Comparison of ENCODE assay signal across 14 mouse cellular contexts in the genomic region with DNA sequence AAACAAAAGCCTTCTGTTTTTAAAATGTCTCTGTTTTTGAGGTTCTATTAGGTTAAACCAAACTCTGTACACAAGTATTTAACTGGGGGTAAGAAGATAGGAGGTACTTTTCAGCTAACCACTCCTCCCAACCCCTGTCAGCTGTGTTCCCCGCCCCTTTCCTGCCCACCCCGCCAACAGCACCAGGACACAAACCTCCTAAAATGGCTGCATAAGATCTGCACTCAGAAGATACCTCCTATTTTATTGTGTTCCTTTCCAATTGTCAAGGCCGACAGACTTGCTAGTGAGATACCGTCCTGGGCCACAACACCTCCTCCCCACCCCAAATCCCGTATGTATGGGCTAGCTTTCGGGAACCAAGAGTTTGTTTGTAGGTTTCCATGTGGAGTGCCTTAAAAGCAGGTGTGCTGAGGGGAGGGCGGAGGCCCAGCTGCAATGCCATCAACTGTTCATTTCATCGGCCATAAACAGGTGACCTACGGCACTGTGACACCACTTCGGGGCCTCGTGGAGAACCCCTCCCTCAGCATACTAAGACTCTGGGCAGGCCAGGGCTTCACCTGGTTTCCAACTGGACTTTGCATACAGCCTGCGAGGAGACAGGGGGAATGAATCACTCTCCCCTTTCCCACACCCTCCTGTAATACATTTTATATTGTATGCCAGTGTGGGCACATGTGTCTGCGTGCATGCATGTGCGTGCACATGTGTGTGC. TPM values are rescaled to one million over a fixed set of nuclear protein-coding genes. Genes with fewer than 3 reads are reported as not detected.
DNase-seq lines count a peak whose midpoint lies in the region; ATAC-seq and TF ChIP-seq lines count a peak whose summit lies in the region.
"Had no signal": no experiment of that assay in that cellular context is flagged by ENCODE, and none has a peak within 500 bp of the region (broad histone marks: within the 10 kb centered on the region; RNA-seq: fewer than 3 reads in every experiment).

No protein-coding gene starts in this region.

- H3K4me2 ChIP-seq in heart, embryonic 12.5 days = peak overlapping the region; percentile 23; the same call in 1 of the 2 replicates
- H3K4me2 ChIP-seq in liver, embryonic 13.5 days = no peak overlapping the region
- H3K4me2 ChIP-seq in liver, postnatal 0 days (ENCODE audit: low read depth, low read length) = no peak overlapping the region
- H3K4me2 ChIP-seq: liver, embryonic 15.5 days had no signal

- no peaks in the 10 kb centered on the region; the same call in 1 of the 2 replicates for H3K36me3 ChIP-seq in heart, embryonic 12.5 days
- no peaks in the 10 kb centered on the region for H3K36me3 ChIP-seq in heart, adult 2 months (ENCODE audit: control insufficient read depth, insufficient read depth, low read length)
- peaks cover 23% of the 10 kb centered on the region for H3K36me3 ChIP-seq in liver, embryonic 13.5 days
- no peaks in the 10 kb centered on the region for H3K36me3 ChIP-seq in liver, postnatal 0 days (replicated peaks; ENCODE audit: insufficient read depth, low read length)
- H3K36me3 ChIP-seq in small intestine, adult 2 months (ENCODE audit: control insufficient read depth, insufficient read depth, low read length) = peaks cover 47% of the 10 kb centered on the region

- no peaks in the 10 kb centered on the region for H3K9me3 ChIP-seq in heart, embryonic 12.5 days (replicated peaks)
- H3K9me3 ChIP-seq in liver, embryonic 13.5 days (replicated peaks) = no peaks in the 10 kb centered on the region
- no peaks in the 10 kb centered on the region for H3K9me3 ChIP-seq in liver, postnatal 0 days (ENCODE audit: low read length)
- H3K9me3 ChIP-seq: liver, embryonic 15.5 days had no signal

- no peak for TF ChIP-seq CTCF in heart, adult 2 months (IDR thresholded peaks at IDR 0.05)
- TF ChIP-seq CTCF in liver, postnatal 0 days (IDR thresholded peaks at IDR 0.05; ENCODE audit: low read depth) = no peak
- no peak for TF ChIP-seq CTCF in small intestine, adult 2 months (IDR thresholded peaks at IDR 0.05; ENCODE audit: extremely low read depth, insufficient read length, insufficient replicate concordance, low read depth, low read length)

- no peaks in the 10 kb centered on the region for H3K27me3 ChIP-seq in heart, embryonic 12.5 days (replicated peaks)
- no peaks in the 10 kb centered on the region for H3K27me3 ChIP-seq in heart, adult 2 months (ENCODE audit: control insufficient read depth, insufficient read depth, low read length)
- no peaks in the 10 kb centered on the region for H3K27me3 ChIP-seq in liver, embryonic 13.5 days
- no peaks in the 10 kb centered on the region for H3K27me3 ChIP-seq in liver, postnatal 0 days (ENCODE audit: insufficient read depth, low read length)
- no peaks in the 10 kb centered on the region for H3K27me3 ChIP-seq in small intestine, adult 2 months (ENCODE audit: control insufficient read depth, insufficient read depth, low read length)
- H3K27me3 ChIP-seq: liver, embryonic 15.5 days had no signal

- peak overlapping the region; percentile 16; the same call in 1 of the 2 replicates for H3K9ac ChIP-seq in heart, embryonic 12.5 days
- H3K9ac ChIP-seq in heart, adult 2 months (ENCODE audit: low read depth, low read length) = no peak overlapping the region
- H3K9ac ChIP-seq in liver, embryonic 13.5 days = no peak overlapping the region
- no peak overlapping the region for H3K9ac ChIP-seq in liver, postnatal 0 days (replicated peaks)
- H3K9ac ChIP-seq: liver, embryonic 15.5 days had no signal

- no peak overlapping the region for H3K4me3 ChIP-seq in heart, embryonic 12.5 days
- no peak overlapping the region for H3K4me3 ChIP-seq in heart, adult 2 months
- H3K4me3 ChIP-seq in liver, embryonic 13.5 days (replicated peaks) = no peak overlapping the region
- H3K4me3 ChIP-seq in liver, postnatal 0 days (ENCODE audit: low read depth, low read length) = no peak overlapping the region
- H3K4me3 ChIP-seq in small intestine, adult 2 months (ENCODE audit: low read depth, low read length) = peak overlapping the region; percentile 20; the same call in 1 of the 2 replicates
- H3K4me3 ChIP-seq: liver, embryonic 15.5 days had no signal

- H3K4me1 ChIP-seq in heart, embryonic 12.5 days (replicated peaks) = peaks cover 70% of the 10 kb centered on the region
- H3K4me1 ChIP-seq in heart, adult 2 months (ENCODE audit: control insufficient read depth, insufficient read depth, low read length) = peaks cover 9% of the 10 kb centered on the region; the same call in 1 of the 2 replicates
- peaks cover 76% of the 10 kb centered on the region for H3K4me1 ChIP-seq in liver, embryonic 13.5 days (replicated peaks)
- peaks cover 6% of the 10 kb centered on the region for H3K4me1 ChIP-seq in liver, postnatal 0 days (ENCODE audit: insufficient read depth)
- H3K4me1 ChIP-seq in small intestine, adult 2 months (ENCODE audit: control insufficient read depth, insufficient read depth, insufficient read length, low read length) = peaks cover 45% of the 10 kb centered on the region

- no peak for TF ChIP-seq EP300 in heart, adult 2 months (IDR thresholded peaks at IDR 0.05; ENCODE audit: insufficient read depth, low read depth, low read length)
- no peak for TF ChIP-seq EP300 in liver, postnatal 0 days (IDR thresholded peaks at IDR 0.05; ENCODE audit: low read depth)

- H3K79me2 ChIP-seq in heart, adult 2 months (replicated peaks; ENCODE audit: control insufficient read depth, insufficient read depth, low read length) = peaks cover 4% of the 10 kb centered on the region; the same call in 1 of the 2 replicates

- WGBS in heart, embryonic 12.5 days = 81% methylated on average over 14 of the region's 14 CpGs
- WGBS in heart, adult 2 months = 79% methylated on average over 14 of the region's 14 CpGs
- 61% methylated on average over 14 of the region's 14 CpGs for WGBS in liver, embryonic 13.5 days (ENCODE audit: insufficient replicate concordance)
- 69% methylated on average over 14 of the region's 14 CpGs for WGBS in liver, postnatal 0 days (ENCODE audit: insufficient replicate concordance)
- 29% methylated on average over 14 of the region's 14 CpGs for WGBS in small intestine, adult 2 months

- DNase-seq in heart, adult 2 months = no peak
- peak; percentile 40 for DNase-seq in liver, embryonic 13.5 days
- no peak for DNase-seq in liver, postnatal 0 days
- peak; percentile 35 for DNase-seq in R1 (ENCODE audit: low read depth, low spot score)
- no peak for DNase-seq in left cerebral cortex, postnatal 36 days (ENCODE audit: low spot score in 2 of 2)
- no peak for DNase-seq in left cerebral cortex, adult 11 months (ENCODE audit: low spot score)
- DNase-seq: adrenal gland, adult 8-10 months; cerebellum, postnatal 14 days; heart, adult 18-20 months; right cerebral cortex, postnatal 25 days had no signal

- intact Hi-C loops in heart, adult 2 months (cut with DNase I) = no loop called here
- intact Hi-C loops in left cerebral cortex, postnatal 36 days (cut with DNase I) = no loop called here

- H3K27ac ChIP-seq in heart, embryonic 12.5 days (ENCODE audit: poor library complexity, severe bottlenecking) = peak overlapping the region; percentile 32
- no peak overlapping the region for H3K27ac ChIP-seq in heart, adult 2 months
- no peak overlapping the region for H3K27ac ChIP-seq in liver, embryonic 13.5 days
- no peak overlapping the region for H3K27ac ChIP-seq in liver, postnatal 0 days (ENCODE audit: low read depth)
- H3K27ac ChIP-seq in small intestine, adult 2 months (ENCODE audit: insufficient read depth, low read depth, low read length) = peak overlapping the region; percentile 14; the same call in 1 of the 2 replicates
- H3K27ac ChIP-seq: hindbrain, postnatal 0 days; liver, embryonic 15.5 days had no signal

- ATAC-seq in heart, embryonic 12.5 days (ENCODE audit: insufficient number of reproducible peaks, low FRiP score) = no peak
- no peak for ATAC-seq in liver, embryonic 13.5 days (ENCODE audit: low read depth)
- ATAC-seq in liver, postnatal 0 days = no peak
- ATAC-seq: hindbrain, postnatal 0 days had no signal

- TF ChIP-seq POLR2A in heart, adult 2 months (IDR thresholded peaks at IDR 0.05; ENCODE audit: insufficient read depth, low read depth, low read length) = no peak
- TF ChIP-seq POLR2A in small intestine, adult 2 months (IDR thresholded peaks at IDR 0.05; ENCODE audit: low read depth, low read length) = no peak

RNA-seq across cellular contexts. Expression of a gene that starts 9.2 kb away (rescaled TPM):
- polyA plus RNA-seq in heart, embryonic 12.5 days (2016; fragmentation: Nextera tagmentation; extraction: Ambion mirVana) = 119 and 124 TPM in 2 replicates
- 10 to 100 TPM; 33.4 to 35.7 TPM for total RNA-seq in heart, adult 2 months (2021)
- polyA plus RNA-seq in heart, adult 2 months (2012; rRNA removed) = 24.2 TPM in 2 replicates
- 55.6 and 63.1 TPM in 2 replicates for polyA plus RNA-seq in liver, embryonic 13.5 days (2015; fragmentation: Nextera tagmentation; extraction: Ambion mirVana)
- 32.0 and 34.8 TPM in 2 replicates for polyA plus RNA-seq in liver, postnatal 0 days (2015; fragmentation: Nextera tagmentation; extraction: Ambion mirVana)
- 95.0 and 368 TPM in 2 replicates for polyA plus RNA-seq in small intestine, adult 2 months (2012; rRNA removed)
- total RNA-seq in left cerebral cortex, postnatal 36 days (2021) = 10 to 100 TPM; 51.1 to 51.8 TPM

Comparison
In these comparisons a context has a peak if more than half of its experiments do, and no peak if none do; other contexts are left out.
1. H3K27ac ChIP-seq: peak in heart, embryonic 12.5 days (single experiment) and small intestine, adult 2 months (single experiment); none in heart, adult 2 months (single experiment), liver, embryonic 13.5 days (single experiment) and liver, postnatal 0 days (single experiment).
2. DNase-seq: peak in liver, embryonic 13.5 days (single experiment) and R1 (single experiment); none in heart, adult 2 months (0 of 2), liver, postnatal 0 days (single experiment), left cerebral cortex, postnatal 36 days (0 of 2) and left cerebral cortex, adult 11 months (single experiment).